In genomic region chr8:45050451-45050850, GRCm38 (mm10) we compare ENCODE assay signal across 24 mouse cellular contexts. TPM values are rescaled to one million over a fixed set of nuclear protein-coding genes. Genes with fewer than 3 reads are reported as not detected.
"Had no signal": no experiment of that assay in that cellular context is flagged by ENCODE, and none has a peak within 500 bp of the region (broad histone marks: within the 10 kb centered on the region; RNA-seq: fewer than 3 reads in every experiment).

No protein-coding gene starts in this region.

- H3K36me3 ChIP-seq: liver, embryonic 15.5 days had no signal

- H3K4me1 ChIP-seq: liver, embryonic 13.5 days; liver, embryonic 15.5 days; lung, embryonic 15.5 days; megakaryocyte, embryonic 14.5 days; midbrain, embryonic 12.5 days; neural tube, embryonic 13.5 days; neural tube, embryonic 15.5 days; stomach, embryonic 15.5 days had no signal

- H3K9me3 ChIP-seq: liver, embryonic 15.5 days; lung, embryonic 15.5 days; midbrain, embryonic 12.5 days; neural tube, embryonic 13.5 days; neural tube, embryonic 15.5 days; stomach, embryonic 15.5 days had no signal

- H3K27ac ChIP-seq: liver, embryonic 13.5 days; liver, embryonic 15.5 days; lung, embryonic 15.5 days; macrophage; midbrain, embryonic 12.5 days; neural tube, embryonic 13.5 days; neural tube, embryonic 15.5 days; stomach, embryonic 15.5 days; stomach, postnatal 0 days had no signal

- H3K4me3 ChIP-seq: liver, embryonic 13.5 days; liver, embryonic 15.5 days; lung, embryonic 15.5 days; midbrain, embryonic 12.5 days; myocyte; neural tube, embryonic 13.5 days; neural tube, embryonic 15.5 days; stomach, embryonic 15.5 days had no signal

- H3K9ac ChIP-seq: liver, embryonic 13.5 days; liver, embryonic 15.5 days; liver, postnatal 0 days; lung, embryonic 15.5 days; midbrain, embryonic 12.5 days; neural tube, embryonic 13.5 days; neural tube, embryonic 15.5 days; stomach, embryonic 15.5 days had no signal

- DNase-seq: liver, embryonic 13.5 days; liver, postnatal 0 days; lung, adult 2 months; lung, postnatal 14 days; midbrain, embryonic 14.5 days; retina, postnatal 1 day; right cerebral cortex, adult 18-20 months; right cerebral cortex, postnatal 25 days; thymus, adult 2 months; thymus, postnatal 25 days; thymus, postnatal 4 days had no signal

- H3K27me3 ChIP-seq: liver, embryonic 13.5 days; liver, embryonic 15.5 days; lung, embryonic 15.5 days; megakaryocyte, embryonic 14.5 days; midbrain, embryonic 12.5 days; neural tube, embryonic 13.5 days; neural tube, embryonic 15.5 days; stomach, embryonic 15.5 days had no signal

RNA-seq across cellular contexts. Expression of gene Mtnr1a, which starts 18.5 kb away (rescaled TPM):
- polyA plus RNA-seq: liver, embryonic 13.5 days; liver, embryonic 15.5 days; lung, adult 2 months; lung, postnatal 0 days; macrophage; myocyte; spleen, adult 2 months; urinary bladder, adult 2 months had no signal
